Mouse (Mus musculus): ENCODE measurements around the gene Synpo2.
A peak's percentile ranks its signal among the peaks of the same experiment; 100 is the strongest.

Synpo2 gene

GRCm38 (mm10) chr3:123235921-123236320 is at the start of gene Synpo2:
Synpo2 (minus strand) TSS chr3:123236149.
- DNase-seq, result peak; percentile 36 to 53

- no peak for DNase-seq
These were observed 49.7 kb upstream of the Synpo2 start for GRCm38 (mm10) chr3:123285649-123286048.

- DNase-seq, result no peak
These were observed 48.3 kb upstream of the Synpo2 start for GRCm38 (mm10) chr3:123284284-123284683.

DNA sequence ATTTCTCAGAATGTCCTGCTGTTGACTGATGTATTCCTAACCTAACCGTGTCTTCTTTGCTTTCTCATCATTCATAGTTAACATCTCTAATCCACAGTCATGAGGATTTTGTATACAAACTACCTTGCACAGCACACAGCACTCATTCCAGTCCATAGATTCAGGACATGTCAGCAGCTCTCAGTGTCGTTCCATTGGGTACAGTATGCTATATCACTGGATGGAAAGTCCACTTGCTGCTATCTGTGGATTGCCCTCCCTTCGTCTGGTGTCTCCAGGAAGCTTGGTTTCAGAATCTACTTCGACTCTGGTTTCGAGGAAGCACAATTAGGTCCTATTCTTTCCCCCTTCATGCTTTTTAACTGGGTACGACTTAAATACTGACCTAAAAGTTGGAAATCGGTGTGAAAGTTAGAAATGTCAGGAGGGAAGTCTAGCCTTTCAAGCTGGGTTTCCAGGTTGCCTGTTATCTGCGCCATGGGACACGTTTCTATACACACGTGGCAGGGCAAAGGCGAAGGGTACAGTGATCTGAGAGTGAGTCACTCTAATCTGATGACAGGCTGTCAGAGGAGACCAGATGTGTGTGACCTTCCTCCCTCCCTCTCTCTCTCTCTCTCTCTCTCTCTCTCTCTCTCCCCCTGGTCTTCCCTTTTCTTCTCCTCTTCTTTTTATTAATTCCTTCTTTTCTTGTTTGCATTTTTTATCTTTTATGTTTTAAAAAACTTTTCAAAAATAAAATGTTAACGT is 47.1 kb upstream of the Synpo2 start:
- no peak for DNase-seq

DNA sequence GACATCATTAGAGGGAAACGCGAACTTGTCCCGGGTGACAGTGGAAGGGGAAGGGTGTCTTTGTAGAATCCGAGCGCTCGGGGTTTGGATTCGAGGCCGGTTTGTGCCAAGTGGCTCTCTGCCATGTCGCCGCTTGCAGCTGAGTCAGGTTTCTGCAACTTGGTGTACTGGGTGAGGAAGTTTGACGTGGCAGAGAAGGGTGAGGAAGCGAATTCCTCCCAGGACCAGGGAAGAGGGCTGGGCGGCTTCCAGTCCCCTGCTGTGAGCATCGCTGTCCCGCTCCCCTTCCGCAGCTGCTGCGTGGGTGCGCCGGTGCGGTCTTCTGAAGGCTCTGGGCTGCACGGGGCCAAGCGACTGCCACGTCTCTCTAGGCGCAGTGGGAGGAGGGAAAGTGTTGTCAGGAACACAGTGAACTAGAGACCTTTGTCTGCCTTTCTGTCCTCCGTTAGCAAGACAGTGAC is 31.8 kb upstream of the Synpo2 start:
- DNase-seq, result peak; percentile 68

DNA sequence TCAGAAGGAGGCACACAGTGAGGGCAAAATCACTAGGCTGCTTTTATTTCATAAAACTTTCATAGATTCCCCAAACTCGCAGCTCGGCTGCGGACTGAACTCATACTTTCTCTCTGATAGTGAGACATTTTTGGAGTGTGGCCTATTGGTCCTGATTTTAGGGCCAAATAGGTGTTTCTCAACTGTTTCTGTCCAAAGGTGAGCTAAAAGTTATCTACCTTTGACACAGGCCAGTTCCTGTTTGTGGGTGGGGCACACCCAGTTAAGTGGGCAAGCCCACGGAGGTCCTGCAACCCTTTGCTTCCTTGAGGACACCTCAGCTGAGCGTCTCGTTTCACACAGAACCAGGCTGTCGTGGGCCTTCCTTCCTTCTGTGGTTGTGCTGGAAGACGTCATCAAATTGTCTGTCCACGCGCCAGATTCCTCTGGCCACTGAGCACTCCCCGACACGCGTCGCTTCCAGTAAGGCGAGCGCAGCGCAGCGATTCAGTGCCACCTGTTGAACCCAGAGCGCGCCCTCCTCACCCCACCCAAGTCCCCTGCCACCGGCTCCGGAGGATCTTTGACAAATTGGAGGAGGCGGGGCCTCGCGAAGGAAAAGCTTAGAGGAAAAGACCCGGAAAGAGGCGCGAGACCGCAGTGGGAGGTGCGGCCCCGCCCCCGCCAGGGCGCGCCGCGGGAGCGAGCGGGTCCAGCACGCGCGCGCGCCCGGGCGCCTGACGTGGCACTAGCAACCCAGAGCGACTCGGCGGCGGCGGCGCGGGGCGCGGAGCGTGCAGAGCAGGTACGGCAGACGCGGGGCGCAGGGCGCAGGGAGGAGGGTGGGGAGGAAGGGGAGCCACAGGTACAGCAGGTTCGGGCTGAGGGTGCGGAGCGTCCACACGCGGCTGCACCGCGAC is 31.1 kb upstream of the Synpo2 start, which contains the start of gene Sec24d:
Gene Sec24d, plus strand, starts transcription at position 703 of the 899 bp plus-strand sequence.
- DNase-seq, result peak; percentile 79 to 86

DNA sequence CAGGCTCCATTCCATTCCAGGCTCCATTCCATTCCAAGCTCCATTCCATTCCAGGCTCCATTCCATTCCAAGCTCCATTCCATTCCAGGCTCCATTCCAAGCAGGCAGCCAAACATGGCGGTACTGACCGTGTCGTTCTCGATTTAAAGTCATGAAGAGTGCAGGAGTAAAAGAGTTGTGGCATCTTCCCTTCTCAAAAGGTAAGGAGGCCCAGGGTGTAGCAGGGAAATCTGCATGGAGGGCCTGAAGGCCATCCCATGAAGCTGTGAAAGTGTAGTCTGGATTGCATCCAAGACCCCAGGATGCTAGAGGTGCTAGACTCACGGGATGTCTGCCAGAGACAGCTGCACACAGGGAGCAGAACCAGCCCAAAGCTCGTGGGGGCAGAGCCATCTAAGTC is 28.8 kb upstream of the Synpo2 start:
- peak in 1 of 2 experiments; percentile 13 for DNase-seq

GRCm38 (mm10) chr3:123258709-123259108 is 22.8 kb upstream of the Synpo2 start:
- no peak for DNase-seq

DNA sequence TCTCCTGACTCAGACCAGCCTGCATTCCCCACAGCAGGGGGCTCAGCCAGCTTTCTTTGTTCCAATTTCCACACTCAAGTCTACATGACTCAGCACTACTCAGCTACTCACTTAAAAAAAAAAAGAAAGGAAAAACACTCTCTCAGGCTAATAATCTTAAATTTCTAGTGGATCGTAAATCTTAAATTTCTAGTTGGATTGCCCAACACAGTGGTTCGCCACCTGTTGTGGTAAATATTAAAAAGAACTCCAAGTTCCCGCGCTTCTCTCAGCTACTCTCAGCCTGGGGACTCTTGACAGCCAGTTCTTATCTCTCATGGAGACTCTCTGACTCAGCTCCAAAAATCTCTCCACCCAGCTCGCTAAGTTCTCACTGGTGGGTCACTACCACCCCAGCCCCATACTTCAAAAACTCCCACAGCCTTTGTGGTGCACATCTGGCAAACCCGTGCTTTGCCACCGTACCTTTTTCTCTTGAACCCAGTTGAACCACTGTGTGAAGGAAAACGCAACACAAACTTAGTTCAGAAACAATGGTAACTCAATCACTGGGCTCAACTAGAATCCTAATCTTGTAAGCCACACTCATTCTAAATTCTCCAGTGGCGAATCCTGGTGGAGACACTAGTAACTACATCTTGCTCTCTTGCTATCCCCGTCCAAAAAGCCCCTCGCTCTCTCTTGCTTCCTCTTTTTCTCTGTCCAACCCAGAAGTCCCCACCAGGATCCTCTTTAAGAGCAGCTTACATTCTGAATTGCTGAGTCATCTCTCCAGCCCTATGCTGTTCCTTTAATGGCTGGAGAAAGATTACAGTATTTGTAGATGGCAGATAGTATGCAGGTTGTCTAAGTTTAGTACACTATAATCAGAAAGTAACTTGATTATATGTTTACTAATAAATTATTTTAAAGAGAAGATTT is 20.5 kb upstream of the Synpo2 start:
- DNase-seq, result no peak

- no peak for DNase-seq
These were observed 9.7 kb upstream of the Synpo2 start for GRCm38 (mm10) chr3:123245646-123246045.

GRCm38 (mm10) chr3:123244376-123244775 is 8.4 kb upstream of the Synpo2 start:
- DNase-seq, result no peak

DNA sequence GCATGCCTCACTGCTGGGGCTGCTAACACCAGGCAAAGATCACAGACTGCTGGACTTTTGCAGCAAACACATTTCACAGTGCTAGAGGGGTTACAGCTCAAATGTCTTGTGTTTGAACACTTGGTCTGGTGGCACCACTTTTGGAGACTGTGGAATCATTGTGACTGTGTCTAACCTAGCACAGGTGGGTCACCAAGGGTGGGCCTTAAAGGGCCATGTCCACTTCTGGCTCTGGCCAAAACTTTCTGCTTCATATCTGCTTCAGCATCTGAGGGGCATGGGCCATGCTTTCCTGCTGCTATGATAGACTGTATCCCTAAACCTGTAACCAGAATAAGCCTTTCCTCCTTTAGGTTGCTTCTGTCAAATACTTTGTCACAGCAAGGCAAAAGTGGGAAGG is 1.5 kb upstream of the Synpo2 start:
- no peak for DNase-seq

- DNase-seq, result no peak
These were observed 1.1 kb upstream of the Synpo2 start for GRCm38 (mm10) chr3:123237039-123237438.

DNA sequence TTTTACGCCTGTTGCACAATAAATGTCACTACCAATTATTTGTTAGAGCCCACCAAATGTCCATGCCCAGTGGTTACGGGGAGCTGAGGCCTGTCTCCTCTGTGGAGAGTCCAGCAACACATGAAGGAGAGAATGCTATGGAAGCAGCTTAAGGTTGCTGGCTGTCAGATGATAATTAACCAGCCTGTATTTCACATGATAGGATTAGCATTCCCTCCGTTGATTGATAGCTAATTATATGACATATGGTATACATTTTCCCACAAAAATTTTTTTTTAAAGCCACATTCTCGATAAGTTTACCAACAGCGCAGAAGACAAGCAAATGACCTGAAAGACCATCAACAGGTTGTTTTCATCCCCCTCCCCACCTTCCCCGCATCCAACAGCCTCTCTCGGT is 454 bp downstream of the Synpo2 start:
- no peak for DNase-seq

DNA sequence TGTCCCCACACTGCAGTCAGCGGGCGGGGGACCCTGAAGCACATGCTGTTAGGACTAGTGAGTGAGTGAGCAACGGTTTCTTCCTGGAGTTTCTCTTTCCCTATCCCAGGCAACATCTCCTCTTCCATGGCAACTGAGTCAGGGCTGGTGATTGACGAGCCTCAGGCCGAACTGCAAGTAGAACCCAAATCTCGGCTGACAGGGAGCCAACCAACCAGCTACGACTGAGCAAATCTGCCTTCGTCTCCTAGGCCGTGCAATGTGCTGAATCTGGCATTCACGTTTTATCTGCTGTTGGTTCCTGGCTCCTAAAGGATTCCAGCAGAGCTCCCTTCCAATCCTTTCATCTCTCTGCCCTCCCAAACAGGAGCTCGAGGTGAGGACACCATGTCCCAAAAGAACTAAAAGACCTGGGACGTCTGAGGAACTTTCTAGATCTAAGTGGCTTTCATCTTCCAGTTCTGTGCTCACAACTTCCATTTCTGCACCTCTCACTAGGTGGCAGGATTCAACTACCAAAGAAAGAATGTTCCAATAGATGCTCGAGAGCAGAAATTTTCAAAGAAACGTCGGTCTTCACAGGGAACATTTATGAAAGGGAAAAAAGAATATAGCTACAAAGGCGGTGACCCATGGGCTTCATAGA is 1.6 kb downstream of the Synpo2 start:
- peak in 1 of 2 experiments; percentile 33 for DNase-seq

GRCm38 (mm10) chr3:123231639-123232038 is 4.3 kb downstream of the Synpo2 start:
- no peak for DNase-seq

- DNase-seq, result no peak
These were observed 8.7 kb downstream of the Synpo2 start for GRCm38 (mm10) chr3:123227276-123227675.

- no peak for DNase-seq
These were observed 17.3 kb downstream of the Synpo2 start for GRCm38 (mm10) chr3:123218646-123219045.

- no peak for DNase-seq
These were observed 27.1 kb downstream of the Synpo2 start for GRCm38 (mm10) chr3:123208891-123209290.

- DNase-seq, result no peak
These were observed 28.6 kb downstream of the Synpo2 start for GRCm38 (mm10) chr3:123207386-123207785.

DNA sequence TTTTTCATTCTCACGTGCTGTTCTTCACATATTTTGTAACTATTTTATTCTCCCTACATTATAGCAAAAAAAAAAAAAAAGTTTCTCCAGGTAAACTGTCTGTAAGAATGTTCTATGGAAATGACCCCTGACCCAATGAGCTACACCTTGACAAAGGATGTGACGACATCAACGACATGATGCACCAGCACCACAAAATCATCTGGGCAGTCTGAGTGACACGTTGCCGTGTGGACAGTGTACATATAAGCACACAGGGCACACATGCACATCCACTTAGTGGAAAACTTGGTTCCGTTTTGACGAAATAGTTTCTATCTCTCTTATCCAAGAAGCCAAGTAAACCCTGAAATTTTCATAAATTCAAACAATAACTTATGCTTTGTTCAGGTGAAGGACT is 30.5 kb downstream of the Synpo2 start:
- no peak for DNase-seq

GRCm38 (mm10) chr3:123205065-123205464 is 30.9 kb downstream of the Synpo2 start:
- no peak for DNase-seq
